Mouse (Mus musculus) left cerebral cortex, postnatal 36 days (tissue): ENCODE measurements around the gene Gnai2. TPM values are rescaled to one million over a fixed set of nuclear protein-coding genes. Genes with fewer than 3 reads are reported as not detected.

ENCODE experiments used
- DNase-seq, 2 experiments: peaks; one replicate each; pipeline ENCODE4 v3.0.0; 2021 to 2022; ENCODE audit warnings: low spot score in 2 of 2, mixed read lengths in 1 of 2
- intact Hi-C: fragments of 180-260 bp; cut with DNase I; formaldehyde crosslinking; loops from one replicate; pipeline ENCODE4 v1.15.1; 2025
- total RNA-seq, 2 experiments: library from RNA; stranded (reverse); gene quantifications; 2 replicates each; pipeline ENCODE4 v1.2.3; 2021

Gene Gnai2
- total RNA-seq, 2 experiments from 2014 or later, result 215 to 221 TPM

DNA sequence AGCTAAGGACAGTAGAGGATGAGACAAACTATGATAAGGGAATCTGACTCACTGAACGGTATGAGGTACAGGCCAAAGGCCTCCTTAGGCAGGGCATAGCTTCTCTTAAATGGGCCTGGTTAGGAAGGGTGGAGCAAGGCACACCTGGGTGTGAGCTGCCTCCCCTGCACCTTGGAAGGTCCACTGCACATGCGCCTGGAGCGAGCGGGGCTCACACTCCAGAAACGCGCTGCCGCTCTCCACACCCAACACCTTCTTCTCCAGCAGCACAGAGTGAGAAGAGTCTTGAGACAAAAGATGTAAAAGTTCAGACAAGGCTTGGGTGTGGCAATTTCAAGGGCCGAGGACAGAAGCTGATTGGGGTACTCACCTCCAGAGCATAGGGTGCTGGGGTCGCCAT, 35.7 kb downstream of the Gnai2 start:
- DNase-seq, result no peak
- intact Hi-C loops, result no loop called here

DNA sequence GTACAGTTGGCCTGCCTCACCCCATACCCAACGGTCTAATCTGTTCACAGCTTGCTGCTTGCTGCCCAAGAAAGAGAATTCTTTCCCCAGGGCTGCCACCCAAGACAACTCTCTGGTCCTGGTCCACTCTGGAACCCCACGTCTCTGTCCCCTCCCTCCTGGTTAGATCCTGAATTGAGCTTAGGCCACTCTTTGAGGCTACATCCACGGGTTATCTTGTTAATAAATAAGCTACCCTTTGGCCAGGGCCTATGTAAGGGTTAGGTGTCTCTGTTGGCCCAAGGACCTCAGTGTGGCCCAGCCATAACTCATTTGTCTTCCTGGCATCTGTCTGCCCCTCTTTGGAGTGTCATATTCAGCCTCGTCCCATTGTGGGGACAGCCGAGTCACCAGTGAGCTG, 36.8 kb downstream of the Gnai2 start:
- intact Hi-C loops, result no loop called here
- no peak for DNase-seq

DNA sequence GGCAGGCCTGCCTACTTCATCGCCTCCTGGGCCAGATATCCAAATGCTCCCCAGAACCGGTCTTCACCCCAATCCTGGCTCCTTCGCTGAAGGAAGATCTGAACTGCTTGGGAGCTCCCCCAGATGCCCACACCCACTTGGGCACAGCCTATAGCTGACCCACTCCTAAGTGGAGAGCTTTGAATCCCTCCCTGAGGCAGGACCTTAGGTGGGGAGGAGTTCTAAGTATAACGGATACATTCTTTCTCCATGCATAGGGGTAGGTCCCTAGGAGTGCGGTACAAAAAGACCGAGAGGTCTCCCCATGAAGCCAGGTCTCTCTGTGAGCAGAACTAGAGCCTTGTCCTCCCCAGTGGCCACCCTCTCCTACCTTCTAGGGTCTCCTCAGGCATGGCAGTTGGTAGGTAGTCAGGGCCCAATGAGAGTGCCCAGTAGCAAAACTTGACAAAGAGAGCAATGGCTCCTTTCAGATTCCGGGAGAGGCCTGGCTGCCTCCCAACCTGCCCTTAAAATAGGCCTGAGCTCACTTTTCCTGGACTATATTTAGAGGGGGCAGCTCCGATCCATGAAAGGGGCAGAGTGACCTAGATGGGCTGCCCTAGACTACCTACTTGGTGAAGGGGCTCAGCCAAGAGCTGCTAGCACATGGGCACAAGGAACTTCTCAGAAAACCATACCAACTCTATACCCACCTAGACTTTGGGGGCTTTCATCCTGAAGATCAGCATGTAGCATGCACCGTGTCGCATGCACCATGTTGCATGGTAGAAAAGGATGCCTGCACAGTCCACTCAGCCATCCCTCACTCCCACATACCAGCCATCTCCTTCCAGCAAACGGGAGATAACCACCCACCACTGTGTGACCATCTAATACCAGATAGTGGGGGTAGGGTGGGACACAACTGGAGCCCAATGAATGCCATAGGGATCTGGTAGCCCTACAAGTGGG, 38.3 kb downstream of the Gnai2 start:
- intact Hi-C loops, result no loop called here
- no peak for DNase-seq

DNA sequence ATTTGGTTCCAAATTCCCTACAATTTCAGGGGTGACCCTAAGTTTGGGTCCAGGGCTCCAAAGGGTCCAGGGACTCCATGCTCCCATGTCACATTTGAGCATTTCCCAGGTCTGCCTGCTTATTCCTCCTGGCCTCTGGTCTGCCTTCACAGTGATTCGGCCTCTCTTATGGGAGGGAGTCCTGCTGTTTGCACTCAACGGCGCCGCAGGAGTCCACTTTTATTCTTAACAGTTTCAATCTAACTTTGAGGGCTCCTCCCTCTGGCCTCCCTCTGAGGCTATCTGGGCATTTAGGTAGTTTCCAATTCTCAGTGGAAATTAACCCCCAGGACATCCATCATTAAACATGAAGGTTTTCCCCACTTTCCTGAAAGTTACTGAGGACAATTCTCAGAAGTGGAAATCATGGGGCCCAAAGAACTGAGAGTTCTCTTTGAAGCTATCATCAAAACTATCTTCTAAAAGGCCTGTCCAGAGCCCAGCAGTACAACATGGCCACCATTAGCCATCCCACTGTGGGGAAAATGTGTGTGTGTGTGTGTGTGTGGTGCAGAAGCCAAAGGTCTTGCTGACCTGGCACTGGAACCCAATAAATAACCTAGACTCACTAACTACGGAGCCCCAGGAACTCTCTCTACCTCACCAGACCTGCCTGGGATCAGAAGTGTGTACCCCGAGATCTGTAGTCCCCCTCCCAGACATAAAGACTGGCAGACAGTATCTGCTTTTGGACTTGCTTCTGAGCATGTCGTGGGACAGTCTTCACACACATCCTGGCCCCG, 40.7 kb downstream of the Gnai2 start:
- no peak for DNase-seq
- intact Hi-C loops, result no loop called here

DNA sequence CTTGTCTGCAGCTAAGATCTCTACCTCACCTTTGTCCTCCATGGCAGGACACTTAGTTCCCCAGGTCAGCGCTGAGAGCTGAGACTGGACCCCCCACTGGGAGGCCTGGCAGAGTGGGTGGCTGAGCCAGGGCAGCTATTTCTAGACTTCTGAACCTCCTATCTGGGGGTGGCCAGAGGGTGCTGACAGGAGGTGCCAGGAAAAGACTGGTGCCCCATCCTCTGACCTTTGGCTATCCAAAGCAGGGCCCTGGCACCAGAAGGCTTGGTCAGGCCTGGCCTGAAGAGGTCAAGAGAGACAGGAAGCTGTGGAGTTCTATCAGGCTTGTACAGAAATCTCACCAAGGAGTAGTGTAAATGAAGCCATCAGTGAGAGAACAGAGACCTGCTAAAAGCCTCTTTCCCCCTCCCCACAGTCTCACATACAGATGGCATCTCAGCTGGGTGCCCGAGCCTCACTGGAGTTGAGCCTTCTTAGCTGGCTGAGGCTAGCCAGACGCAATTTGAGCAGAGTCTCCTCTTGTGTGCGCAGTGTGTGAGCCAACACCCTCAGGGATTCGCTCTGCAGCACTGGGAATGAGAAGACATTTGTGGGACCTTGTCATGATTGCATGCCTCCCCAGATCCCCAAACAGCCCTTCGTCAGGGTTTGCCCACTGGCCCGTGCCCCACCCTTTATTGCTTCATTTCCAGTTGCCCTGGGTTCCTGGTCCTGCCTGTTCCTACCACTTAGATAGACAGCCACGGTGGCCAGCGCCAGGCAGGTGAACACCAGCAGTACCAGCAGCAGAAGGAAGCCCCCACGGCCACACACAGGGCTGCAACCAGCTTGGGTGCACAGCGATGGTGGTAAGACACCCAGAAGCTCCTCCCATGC, 41.8 kb downstream of the Gnai2 start:
- no peak for DNase-seq
- intact Hi-C loops, result no loop called here

DNA sequence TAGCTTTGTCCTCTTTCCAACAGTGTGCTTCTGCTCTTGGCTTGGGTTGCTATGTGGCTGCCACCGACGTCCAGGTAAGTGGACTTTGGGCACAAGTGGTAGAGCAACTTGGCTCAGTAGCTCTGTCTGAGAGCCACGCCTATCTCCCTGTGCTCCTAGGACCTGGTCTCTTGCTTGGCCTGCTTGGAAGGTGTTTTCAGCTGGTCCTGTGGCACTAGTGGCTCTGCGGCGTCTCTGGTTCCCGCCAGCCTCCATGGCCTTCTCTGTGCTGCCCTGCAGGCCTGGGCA, 44.5 kb downstream of the Gnai2 start:
- intact Hi-C loops, result no loop called here
- no peak for DNase-seq

DNA sequence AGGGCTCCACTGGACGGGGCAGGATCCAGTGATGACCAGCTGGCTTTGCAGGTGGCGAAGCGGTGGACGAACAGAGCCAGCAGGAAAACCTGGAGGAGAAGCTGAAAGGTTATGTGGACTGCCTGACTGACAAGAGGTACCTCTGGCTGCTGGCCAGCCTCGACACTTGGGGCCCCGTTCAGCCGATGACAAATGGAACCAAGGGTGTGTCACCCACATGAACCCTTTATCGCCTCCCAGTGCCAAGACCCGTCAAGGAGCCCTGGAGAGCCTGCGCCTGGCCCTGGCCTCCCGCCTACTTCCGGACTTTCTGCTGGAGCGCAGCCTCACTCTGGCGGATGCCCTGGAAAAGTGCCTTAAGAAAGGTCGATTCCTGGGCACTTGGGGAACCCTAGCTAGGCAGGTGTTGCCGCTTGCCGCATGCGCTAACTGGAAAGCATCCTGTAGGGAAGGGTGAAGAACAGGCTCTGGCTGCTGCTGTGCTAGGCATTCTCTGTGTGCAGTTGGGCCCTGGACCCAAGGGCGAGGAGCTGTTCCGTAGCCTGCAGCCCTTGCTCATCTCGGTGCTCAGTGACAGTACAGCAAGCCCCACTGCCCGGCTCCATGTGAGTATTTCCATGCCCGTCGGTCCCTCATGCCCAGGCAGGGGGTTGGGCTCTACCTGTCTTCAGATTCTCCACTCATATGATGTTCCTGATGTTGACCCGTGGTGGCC, 45.0 kb downstream of the Gnai2 start:
- no peak for DNase-seq

DNA sequence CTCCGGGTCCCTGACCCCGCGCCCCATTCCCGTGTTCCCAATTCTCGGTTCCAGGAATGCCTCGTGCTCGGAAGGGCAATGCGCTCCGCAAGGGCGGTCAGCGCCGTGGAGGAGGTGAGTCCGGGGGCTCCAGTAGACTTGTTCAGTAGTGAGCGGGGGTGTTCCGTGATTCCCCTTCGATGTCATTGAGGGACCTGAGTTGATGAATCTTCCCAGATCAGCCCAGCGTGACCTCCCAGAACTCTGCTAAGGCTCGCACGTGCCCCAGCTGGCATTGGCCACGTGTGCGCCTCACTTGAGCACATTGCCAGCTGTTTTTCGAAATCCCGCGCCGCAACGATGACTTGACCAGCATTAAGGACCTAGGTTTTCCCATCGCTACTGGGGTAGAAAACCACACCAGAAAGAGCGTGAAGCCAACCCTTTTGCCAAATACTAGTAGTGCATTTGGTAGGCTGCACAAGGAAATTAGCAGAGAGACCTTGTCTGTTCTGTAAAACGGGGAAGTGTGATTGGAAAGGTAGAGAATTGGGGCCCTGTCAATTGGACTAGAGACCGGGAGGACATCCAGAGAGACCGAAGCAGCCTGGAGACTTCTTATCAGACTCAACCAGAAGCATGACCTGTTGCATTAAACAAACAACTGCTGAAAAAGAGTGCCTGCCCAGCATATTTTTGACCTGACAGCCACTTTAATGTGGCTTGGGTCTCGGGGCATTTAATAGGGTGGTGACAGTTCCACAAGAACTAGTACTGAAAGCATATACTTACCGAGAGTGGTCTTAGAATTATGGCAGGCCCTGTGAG, 47.1 kb downstream of the Gnai2 start:
- DNase-seq, result no peak
- intact Hi-C loops, result no loop called here

More for the DNA sequence above, 45.0 kb downstream of the Gnai2 start:
- intact Hi-C loops, result no loop called here

DNA sequence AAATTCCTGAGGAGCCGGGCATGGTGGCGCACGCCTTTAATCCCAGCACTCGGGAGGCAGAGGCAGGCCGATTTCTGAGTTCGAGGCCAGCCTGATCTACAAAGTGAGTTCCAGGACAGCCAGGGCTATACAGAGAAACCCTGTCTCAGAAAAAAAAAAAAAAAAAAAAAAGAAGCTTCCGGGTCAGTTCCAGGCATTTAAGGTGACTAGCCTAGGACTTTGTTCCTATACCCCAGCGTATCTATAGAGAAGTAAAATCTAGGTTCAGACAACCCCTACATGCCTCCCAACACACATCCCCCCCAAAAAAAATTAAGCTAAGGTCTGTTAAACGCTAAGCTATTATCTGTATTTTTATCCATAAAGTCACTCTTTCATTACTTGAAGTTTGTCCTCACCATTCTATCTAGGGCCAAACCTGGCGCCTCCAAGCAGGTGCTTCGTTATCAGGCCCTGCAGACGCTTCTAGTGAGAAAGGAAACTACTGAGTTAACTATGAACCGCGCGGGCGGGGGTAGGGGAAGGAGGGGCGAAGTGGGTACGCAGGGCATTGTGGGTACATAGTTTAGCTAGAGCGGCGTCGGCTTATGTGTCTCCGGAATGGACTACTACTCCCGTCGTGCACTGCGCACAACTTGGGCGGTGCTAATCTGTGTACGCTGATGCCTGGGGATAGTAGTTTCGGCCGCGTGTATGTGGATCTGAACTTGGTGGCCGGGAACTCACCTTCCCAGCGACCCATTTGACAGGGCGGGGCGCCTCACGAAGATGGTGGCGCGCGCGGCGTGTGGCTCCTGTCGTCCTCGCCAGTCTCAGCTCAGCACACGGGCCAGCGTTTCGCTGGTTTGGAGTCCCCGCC, 48.0 kb downstream of the Gnai2 start, which contains the start of gene Ifrd2:
Gene Ifrd2, plus strand, starts transcription at position 669 of the 859 bp plus-strand sequence.
- peak; percentile 97 to 98 for DNase-seq
- intact Hi-C loops, result no loop called here

DNA sequence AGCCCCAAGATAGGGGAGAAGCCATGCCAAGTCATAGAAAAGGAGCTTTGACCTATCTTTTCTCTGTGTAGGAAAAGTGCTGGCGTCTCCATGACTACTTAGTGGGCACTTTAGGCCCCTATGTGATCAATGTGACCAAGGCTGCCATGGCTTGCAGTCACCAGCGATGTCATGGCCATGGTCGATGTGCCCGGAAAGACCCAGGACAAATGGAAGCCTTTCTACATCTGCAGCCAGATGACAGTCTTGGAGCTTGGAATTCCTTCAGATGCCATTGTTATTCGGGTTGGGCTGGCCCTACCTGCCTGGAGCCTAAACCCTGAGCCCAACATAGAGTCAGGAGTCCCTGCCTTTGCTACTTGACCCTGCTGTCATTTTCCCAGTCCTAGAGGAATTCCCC, 48.7 kb downstream of the Gnai2 start:
- intact Hi-C loops, result no loop called here
- DNase-seq, result no peak

DNA sequence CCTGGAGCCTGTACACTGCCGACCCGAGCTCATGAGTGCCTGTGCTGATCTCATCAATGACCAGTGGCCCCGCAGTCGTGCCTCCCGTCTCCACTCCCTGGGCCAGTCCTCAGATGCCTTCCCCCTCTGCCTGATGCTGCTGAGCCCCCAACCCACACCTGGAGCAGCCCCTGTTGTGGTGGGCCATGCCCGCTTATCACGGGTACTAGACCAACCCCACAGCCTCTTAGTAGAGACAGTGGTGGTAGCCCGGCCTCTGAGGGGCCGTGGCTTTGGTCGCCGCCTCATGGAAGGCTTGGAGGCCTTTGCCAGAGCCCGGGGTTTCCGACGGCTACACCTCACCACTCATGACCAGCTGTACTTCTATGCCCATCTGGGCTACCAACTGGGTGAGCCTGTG, 52.0 kb downstream of the Gnai2 start:
- intact Hi-C loops, result no loop called here
- no peak for DNase-seq

DNA sequence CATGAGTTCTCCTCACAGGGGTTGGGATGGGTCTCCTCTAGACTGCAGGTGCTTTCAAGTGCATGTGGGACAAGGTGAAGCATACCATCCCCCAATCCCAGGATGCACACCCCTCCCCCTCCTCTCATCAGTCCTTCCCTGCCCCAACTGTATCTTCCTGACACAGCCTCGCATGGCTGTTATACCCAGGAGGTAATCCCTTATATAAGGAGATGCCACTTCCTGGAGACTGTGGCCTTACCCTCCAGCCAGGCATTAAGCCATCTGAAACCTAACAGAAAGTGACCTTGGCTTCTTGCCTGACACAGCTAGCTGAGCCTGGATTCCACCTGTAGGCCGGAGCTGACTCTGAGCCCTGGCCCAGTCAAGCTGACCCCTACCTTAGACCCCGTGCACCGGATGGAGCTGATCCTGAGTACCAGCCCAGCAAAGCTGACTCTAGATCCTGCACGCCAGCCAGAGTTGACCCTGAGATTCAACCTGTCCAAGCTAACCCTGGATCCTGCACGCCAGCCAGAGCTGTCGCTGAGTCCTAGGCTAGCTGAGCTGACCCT, 52.6 kb downstream of the Gnai2 start:
- intact Hi-C loops, result no loop called here
- DNase-seq, result no peak

DNA sequence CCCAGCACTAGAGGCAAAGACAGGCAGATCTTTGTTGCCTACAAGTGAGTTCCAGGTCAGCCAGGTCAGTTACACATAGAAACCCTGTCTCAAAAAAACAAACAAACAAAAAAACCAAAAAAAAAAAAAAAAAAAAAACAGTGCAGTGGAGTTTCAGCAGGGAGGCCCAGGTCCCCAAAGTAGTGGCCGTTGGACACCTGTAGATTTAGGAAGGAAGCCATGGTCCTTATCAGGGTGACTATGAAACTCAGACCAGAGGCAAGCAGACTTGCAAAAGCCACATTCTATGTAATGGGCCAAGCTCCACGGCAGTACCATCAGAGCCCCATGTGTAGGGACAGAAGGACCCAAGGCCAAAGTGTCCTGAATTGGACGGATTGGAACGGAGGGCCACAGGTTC, 53.6 kb downstream of the Gnai2 start:
- intact Hi-C loops, result no loop called here
- DNase-seq, result no peak

DNA sequence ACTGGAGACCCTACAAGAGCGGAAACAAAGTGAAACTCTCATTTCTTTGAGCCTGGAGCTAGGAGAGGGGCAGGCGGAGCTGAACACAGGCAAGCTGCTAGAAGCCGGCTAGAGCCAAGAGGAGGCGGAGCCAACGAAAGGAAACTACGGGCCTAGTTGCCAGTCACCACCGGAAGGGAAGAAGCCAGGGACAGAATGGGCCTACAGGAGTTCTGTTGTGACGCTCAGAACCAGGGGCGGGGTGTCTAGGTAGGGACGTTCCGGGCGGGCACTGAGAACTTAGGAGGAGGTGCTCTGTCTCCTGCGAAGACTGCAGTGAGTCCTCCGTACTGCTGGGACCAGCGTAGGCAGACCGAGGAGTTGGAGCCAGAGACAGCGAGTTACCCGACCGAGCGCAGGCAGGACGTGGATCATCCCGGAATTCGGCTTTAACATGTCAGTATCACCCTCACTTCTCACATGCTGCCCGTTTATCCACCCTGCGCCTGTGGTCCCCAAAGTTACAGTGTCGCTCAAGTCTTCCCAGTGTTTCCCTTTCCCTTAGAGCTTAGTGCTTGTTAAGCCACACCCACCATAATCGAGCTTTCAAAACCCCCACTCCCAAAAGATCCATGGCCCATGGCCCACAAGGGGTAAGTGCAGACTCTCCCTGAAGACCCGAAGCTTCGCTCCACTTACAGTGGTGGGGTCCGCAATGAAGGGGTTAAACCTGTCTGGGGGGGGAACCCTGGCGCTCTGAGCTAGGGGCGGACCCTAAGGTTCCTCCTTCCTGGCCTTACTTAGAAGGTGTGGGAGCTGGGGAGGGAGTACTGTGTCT, 54.5 kb downstream of the Gnai2 start, which contains the start of gene Hyal3:
Gene Hyal3, plus strand, starts transcription at position 318 of the 817 bp plus-strand sequence.
- peak; percentile 88 to 89 for DNase-seq
- intact Hi-C loops, result no loop called here

DNA sequence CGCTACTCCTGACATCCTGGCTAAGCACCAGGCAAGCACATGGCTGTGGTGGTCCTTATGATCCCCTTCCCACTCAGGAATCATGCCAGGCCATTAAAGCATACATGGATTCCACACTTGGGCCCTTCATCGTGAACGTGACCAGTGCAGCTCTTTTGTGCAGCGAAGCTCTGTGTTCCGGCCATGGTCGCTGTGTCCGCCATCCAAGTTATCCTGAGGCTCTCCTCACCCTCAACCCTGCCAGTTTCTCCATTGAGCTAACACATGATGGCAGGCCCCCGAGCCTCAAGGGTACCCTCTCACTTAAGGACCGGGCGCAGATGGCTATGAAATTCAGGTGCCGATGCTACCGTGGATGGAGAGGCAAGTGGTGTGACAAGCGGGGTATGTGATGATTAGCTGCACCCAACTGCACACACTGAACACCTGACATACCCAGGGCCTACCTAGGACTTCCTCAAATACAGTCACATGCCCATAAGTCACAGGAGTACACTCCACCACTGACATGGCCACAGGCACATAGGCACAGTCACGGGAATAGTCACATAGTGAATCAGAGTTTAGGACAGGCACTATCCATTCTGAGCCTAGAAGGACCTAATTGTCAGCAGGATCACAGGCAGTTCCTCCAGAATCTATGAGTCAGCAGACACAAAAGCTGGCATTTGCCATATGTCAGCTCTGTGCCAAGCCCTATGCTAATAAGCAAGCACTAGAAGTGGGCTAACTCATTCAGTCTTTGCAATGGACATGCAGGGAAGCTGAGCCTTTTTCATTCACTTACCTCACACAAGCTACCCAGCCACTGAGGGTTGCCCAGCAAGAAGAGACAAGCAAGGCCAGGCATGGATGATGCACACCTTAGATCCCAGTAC, 55.9 kb downstream of the Gnai2 start:
- intact Hi-C loops, result no loop called here
- DNase-seq, result no peak

DNA sequence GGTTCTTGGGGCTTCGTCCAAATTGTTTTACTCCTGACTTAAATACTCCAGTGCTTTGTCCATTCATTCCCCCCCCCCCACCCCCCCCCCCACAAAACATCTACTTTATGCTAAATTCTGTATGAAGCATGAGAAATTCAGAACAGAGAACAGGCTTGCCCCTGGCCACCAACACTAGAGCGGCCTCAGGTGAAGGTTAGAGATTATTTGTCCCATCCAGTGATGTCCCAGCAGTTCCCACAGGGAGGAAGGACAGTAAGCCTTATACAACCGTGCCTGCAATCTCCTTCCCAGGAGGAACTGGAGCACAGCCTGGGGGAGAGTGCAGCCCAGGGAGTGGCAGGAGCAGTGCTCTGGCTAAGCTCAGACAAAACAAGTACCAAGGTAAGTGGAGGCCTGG, 56.6 kb downstream of the Gnai2 start, which contains the start of gene Naa80:
Gene Naa80, plus strand, starts transcription at position 301 of the 400 bp plus-strand sequence.
- intact Hi-C loops, result no loop called here
- no peak for DNase-seq
